Mouse (Mus musculus) hindbrain, embryonic 13.5 days (tissue): ENCODE measurements around the gene Slc8a1. TPM values are rescaled to one million over a fixed set of nuclear protein-coding genes. Genes with fewer than 3 reads are reported as not detected.
A peak's percentile ranks its signal among the peaks of the same experiment; 100 is the strongest.

Experiments used
- ATAC-seq: fragments of 200-750 bp; cut with Nextera tagmentation; 2 replicates; pipeline ENCODE4 v1.8.0; 2017; ENCODE audit warnings: moderate TSS enrichment; ENCODE audit not compliant: low FRiP score
- H3K27ac ChIP-seq: fragments of 300-500 bp; sonication (generic); 2 replicates; pipeline ENCODE4 v1.5.1; 2015; ENCODE audit warnings: inconsistent platforms, mild to moderate bottlenecking, moderate library complexity
- H3K27me3 ChIP-seq: fragments of 300-500 bp; sonication (generic); 2 replicates; pipeline ENCODE4 v1.6.1; 2015; ENCODE audit warnings: mild to moderate bottlenecking, inconsistent platforms
- H3K36me3 ChIP-seq: fragments of 300-500 bp; sonication (generic); 2 replicates; pipeline ENCODE4 v1.6.1; 2015; ENCODE audit warnings: mild to moderate bottlenecking, inconsistent platforms
- H3K4me1 ChIP-seq: fragments of 300-500 bp; sonication (generic); replicated peaks from 2 replicates; pipeline ENCODE4 v1.6.1; 2015; ENCODE audit warnings: inconsistent platforms
- H3K4me2 ChIP-seq: fragments of 300-500 bp; sonication (generic); 2 replicates; pipeline ENCODE4 v1.6.1; 2015; ENCODE audit warnings: inconsistent platforms, mild to moderate bottlenecking, moderate library complexity
- H3K4me3 ChIP-seq: fragments of 300-500 bp; sonication (generic); 2 replicates; pipeline ENCODE4 v1.5.1; 2015; ENCODE audit warnings: mild to moderate bottlenecking, inconsistent platforms
- H3K9ac ChIP-seq: fragments of 300-500 bp; sonication (generic); 2 replicates; pipeline ENCODE4 v1.6.1; 2015; ENCODE audit warnings: mild to moderate bottlenecking, inconsistent platforms
- H3K9me3 ChIP-seq: fragments of 300-500 bp; sonication (generic); 2 replicates; pipeline ENCODE4 v1.6.1; 2016; ENCODE audit warnings: inconsistent platforms
- WGBS: fragments of 180-500 bp; shearing (Covaris S2); methylation state at CpG from one replicate; pipeline ENCODE4 v1.1.7; 2015; 5-methylcytosine and 5-hydroxymethylcytosine counted together
- polyA plus RNA-seq: library from polyadenylated mRNA; unstranded; fragments of >200 nt; fragmentation: Nextera tagmentation; extraction: Ambion mirVana; gene quantifications from 2 replicates; pipeline ENCODE4 v1.2.1, GENCODE M21; 2015

The Slc8a1 gene
- polyA plus RNA-seq, 1 experiment from 2014 or later = 15.0 TPM

DNA sequence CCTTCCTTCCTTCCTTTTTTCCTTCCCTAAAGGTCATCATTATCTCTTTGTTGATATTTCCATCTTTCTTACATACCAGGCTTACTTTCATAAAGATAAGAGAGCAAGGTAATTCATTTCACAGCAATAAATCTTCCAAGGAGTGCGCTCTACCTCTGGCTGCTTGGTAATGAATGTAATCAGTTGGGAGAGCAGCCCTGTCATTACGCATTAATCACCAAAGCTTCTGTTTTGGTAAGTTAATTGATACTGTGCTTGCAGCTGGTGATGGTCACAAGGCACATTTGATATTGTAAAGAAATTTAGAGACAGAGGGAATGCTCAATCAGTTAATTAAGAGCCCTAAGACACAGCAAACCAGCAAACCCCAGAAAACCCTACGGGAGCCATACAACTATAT is 130.7 kb downstream of the Slc8a1 start:
- 43% methylated on average over 3 of the region's 3 CpGs for WGBS
- Histone ChIP-seq H3K4me2 (no peak overlapping the region), H3K9ac (no peak overlapping the region), H3K9me3 (no peaks in the 10 kb centered on the region), H3K4me3 (no peak overlapping the region), H3K4me1 (peaks cover 21% of the 10 kb centered on the region), H3K27ac (peak overlapping the region; percentile 41), H3K27me3 (no peaks in the 10 kb centered on the region), H3K36me3 (no peaks in the 10 kb centered on the region)
- ATAC-seq = peak; percentile 44; the same call in 1 of the 2 replicates

DNA sequence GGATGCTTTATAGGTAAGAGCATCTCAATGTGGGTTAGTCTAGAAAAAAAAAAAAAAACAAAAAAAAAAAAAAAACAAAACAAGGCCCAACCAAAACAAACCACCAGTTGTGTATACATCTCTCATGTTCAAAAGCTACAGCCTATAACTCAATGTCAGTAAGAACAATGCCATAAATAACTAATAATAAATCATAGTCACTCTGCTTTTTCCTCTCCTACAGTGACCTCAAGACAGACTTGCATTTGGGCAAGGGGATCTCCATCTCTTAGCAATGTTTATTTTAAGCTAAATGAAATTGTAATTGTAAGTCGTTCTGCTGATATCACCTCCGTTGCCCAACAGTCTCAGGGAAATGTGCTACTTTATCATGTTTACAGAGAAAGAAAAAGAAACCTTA is 132.1 kb downstream of the Slc8a1 start:
- ATAC-seq = no peak
- no peaks in the 10 kb centered on the region for H3K27me3 ChIP-seq
- no peak overlapping the region for H3K27ac ChIP-seq
- no peak overlapping the region for H3K9ac ChIP-seq
- peaks cover 21% of the 10 kb centered on the region for H3K4me1 ChIP-seq
- no peak overlapping the region for H3K4me3 ChIP-seq
- 74% methylated on average over 2 of the region's 2 CpGs for WGBS
- H3K4me2 ChIP-seq = no peak overlapping the region
- H3K36me3 ChIP-seq = no peaks in the 10 kb centered on the region
- H3K9me3 ChIP-seq = no peaks in the 10 kb centered on the region

DNA sequence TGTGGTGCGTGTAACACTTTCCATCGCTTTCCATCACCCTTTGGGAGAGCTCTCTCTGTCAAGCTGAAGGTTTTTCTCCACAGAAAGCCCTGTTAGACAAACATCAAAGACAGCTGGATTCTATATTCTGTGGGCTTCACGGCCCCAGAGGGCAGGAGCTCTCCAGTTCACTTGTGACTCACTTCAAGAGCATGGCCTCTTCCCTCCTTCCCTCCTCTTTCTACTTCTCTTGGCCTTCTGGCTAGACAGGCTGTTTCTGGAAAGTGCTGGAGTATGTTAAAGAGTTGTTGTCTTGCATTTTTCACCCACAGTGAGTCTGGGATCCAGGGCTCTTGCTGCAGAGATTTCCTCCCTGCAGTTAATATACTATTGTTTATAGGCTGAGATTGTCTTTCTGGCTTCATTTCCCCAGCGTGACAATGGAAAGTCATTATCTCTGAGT is 132.9 kb downstream of the Slc8a1 start:
- Histone ChIP-seq H3K4me3 (no peak overlapping the region), H3K27me3 (no peaks in the 10 kb centered on the region), H3K36me3 (no peaks in the 10 kb centered on the region), H3K9ac (no peak overlapping the region), H3K4me1 (peaks cover 21% of the 10 kb centered on the region), H3K4me2 (no peak overlapping the region), H3K27ac (peak overlapping the region; percentile 71), H3K9me3 (no peaks in the 10 kb centered on the region)
- WGBS = 54% methylated on average over 4 of the region's 4 CpGs
- no peak for ATAC-seq

DNA sequence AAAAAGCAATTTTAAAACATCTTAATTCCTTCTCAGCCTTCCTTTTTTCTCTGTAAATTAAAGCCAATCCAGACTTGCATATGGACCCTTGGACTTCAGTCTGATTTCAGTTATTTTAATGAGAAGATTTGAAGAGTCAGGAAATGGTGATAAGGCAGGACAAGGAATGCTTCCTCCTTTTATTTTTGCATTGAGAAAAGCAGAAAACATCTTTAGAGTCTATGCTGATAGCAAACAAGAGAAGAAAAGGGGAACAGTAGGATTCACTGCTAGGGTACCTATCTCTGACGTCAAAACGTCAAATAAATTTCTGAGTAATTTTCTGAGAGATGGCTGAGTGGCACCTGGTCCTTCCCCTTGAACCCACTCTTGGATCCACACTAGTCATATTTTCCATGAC is 139.1 kb downstream of the Slc8a1 start:
- H3K4me1 ChIP-seq = no peaks in the 10 kb centered on the region
- WGBS = 92% methylated on average over 2 of the region's 2 CpGs
- H3K9me3 ChIP-seq = no peaks in the 10 kb centered on the region; the same call in 1 of the 2 replicates
- H3K4me2 ChIP-seq = no peak overlapping the region
- no peak overlapping the region for H3K27ac ChIP-seq
- no peak for ATAC-seq
- H3K27me3 ChIP-seq = no peaks in the 10 kb centered on the region
- H3K36me3 ChIP-seq = no peaks in the 10 kb centered on the region
- H3K9ac ChIP-seq = no peak overlapping the region
- no peak overlapping the region for H3K4me3 ChIP-seq

DNA sequence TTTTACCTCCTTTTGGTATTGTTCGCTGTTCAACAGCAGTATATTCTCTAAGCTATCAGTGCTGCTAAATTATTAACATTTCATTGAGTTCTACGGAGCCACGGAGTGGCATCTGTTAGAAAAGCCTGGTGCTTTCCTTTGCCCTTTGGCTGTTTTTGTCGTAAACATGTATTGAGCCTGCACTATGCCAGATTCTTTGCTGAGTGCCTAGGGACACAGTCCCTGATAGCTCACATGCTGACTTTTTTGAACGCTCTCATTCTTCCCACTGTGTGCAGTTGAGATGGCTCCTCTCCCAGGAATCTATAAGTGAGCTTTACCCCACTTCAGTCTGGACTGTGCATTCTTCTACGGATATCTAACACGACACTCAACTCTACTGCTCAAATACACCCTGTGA is 148.4 kb downstream of the Slc8a1 start:
- ATAC-seq = no peak
- H3K27me3 ChIP-seq = no peaks in the 10 kb centered on the region
- H3K4me3 ChIP-seq = no peak overlapping the region
- no peaks in the 10 kb centered on the region for H3K36me3 ChIP-seq
- no peaks in the 10 kb centered on the region for H3K9me3 ChIP-seq
- no peak overlapping the region for H3K4me2 ChIP-seq
- H3K4me1 ChIP-seq = peaks cover 7% of the 10 kb centered on the region
- WGBS = 65% methylated on average over 7 of the region's 7 CpGs
- H3K9ac ChIP-seq = no peak overlapping the region
- H3K27ac ChIP-seq = 0 out of 2 replicates have a peak overlapping the region, but pooled peaks have one; percentile 20

DNA sequence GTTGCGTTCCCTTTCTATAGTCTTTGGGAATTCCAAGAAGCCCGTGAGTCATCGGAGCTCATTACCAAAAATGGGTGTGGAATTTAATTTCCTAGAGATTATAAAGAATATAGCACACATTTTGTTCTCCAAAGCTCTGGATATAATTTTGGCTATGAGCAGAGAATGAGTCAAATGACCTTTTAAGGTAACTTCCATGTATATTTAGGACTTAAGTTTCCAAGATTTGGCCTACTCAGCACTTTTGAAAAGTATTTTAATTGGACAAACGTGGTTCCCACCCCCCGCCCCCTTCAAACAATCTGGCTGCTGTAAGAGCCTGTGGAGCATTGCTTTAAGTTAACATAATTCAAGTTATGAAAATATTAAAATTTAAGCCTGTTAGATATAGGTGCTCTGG is 151.4 kb downstream of the Slc8a1 start:
- no peak for ATAC-seq
- H3K4me3 ChIP-seq = no peak overlapping the region
- no peaks in the 10 kb centered on the region for H3K9me3 ChIP-seq
- H3K27ac ChIP-seq = no peak overlapping the region
- H3K9ac ChIP-seq = no peak overlapping the region
- WGBS = 92% methylated on average over 5 of the region's 5 CpGs
- no peaks in the 10 kb centered on the region for H3K27me3 ChIP-seq
- no peak overlapping the region for H3K4me2 ChIP-seq
- no peaks in the 10 kb centered on the region for H3K36me3 ChIP-seq
- peaks cover 7% of the 10 kb centered on the region for H3K4me1 ChIP-seq

DNA sequence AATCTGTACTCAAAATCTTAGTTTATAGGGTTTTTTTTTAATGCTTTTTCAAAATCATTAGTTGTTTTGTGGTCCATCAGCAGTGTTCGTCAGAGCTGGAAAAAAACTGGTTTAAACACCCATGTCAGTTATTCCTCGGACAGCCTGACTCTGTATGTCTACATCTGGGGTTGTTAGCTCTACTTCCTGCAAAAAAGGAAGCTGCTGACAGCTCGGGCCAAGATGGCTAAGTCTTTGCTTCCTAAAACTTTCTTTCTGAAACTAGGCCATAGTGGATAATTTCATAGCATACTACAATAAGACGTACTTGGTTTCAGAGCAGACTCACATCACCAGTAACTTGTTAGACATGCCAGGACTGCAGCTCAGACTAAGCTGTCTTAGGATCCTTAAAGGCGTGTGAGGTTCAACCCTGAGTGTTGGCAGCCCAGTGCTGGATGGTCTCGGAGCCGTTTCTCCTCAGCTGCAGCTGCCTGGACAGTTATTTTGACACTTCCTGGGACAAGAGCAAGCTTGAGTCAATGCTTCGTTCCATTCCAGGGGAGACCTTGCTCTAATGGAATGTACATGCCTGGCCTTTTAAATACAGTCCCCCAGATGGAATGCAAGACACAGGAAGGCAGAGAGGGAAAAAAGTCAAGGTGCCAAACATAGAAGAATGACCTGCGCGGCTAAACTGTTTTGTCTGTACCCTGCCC is 158.3 kb downstream of the Slc8a1 start:
- Histone ChIP-seq H3K9me3 (no peaks in the 10 kb centered on the region), H3K27ac (no peak overlapping the region), H3K4me3 (no peak overlapping the region), H3K36me3 (no peaks in the 10 kb centered on the region), H3K4me1 (no peaks in the 10 kb centered on the region), H3K4me2 (no peak overlapping the region), H3K9ac (no peak overlapping the region), H3K27me3 (no peaks in the 10 kb centered on the region)
- 86% methylated on average over 10 of the region's 10 CpGs for WGBS
- no peak for ATAC-seq

DNA sequence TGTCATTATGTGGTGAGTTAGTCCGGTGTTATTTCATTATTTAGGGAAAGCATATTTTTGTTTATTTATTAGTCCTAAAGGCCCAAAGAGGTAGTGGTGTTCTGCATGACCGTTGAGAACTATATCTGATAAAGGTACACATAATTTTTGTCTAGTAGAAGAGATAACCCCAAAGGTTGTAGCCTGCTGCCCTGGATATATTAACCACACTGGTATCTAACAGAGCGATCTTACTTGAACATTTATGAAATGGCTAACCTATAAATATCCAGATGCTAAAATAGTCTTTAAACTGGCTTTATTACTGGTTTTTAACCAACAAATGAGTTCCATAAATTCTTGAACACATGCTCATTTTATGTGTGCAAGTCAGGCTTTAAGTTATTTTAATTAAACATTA is 161.3 kb downstream of the Slc8a1 start:
- H3K4me3 ChIP-seq = no peak overlapping the region
- no peak overlapping the region for H3K9ac ChIP-seq
- H3K4me1 ChIP-seq = no peaks in the 10 kb centered on the region
- ATAC-seq = no peak
- no peak overlapping the region for H3K27ac ChIP-seq
- no peaks in the 10 kb centered on the region for H3K27me3 ChIP-seq
- no peak overlapping the region for H3K4me2 ChIP-seq
- H3K36me3 ChIP-seq = no peaks in the 10 kb centered on the region
- no peaks in the 10 kb centered on the region for H3K9me3 ChIP-seq
- 95% methylated on average over 3 of the region's 3 CpGs for WGBS

DNA sequence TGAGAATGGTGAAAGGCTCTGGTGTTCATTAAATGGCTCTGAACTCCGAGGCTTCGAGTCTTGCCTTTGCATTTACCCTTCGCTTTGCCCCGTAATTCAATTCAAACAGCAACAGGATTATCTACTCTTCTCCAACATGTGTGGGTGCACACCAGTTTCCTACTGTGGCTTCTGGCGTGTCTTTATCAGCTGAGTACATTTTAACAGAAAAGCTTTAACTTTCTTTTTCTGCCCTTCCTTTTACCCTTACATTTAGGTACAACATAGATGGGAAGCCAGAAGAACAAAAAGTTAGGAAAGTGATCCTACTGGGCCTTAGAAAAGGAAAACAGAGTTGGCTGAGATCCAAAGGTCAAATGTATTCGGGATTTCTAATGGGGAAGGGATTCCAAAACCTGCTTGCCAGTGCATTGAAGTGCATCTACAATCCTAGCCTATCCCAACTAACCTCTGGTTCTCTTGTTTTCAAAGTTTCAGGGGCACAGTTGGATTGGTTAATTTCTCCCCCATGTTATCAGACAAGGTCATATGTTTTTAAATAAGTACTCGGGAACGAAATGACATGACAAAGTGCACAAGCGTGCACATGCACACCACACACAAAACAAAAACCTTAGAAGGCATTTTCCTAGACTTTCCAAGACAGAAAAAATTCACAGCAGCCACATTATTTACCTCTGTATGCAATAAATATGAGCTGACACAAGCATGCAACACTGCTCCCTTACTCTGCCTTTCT is 172.4 kb downstream of the Slc8a1 start:
- no peak overlapping the region for H3K9ac ChIP-seq
- no peaks in the 10 kb centered on the region for H3K27me3 ChIP-seq
- no peak for ATAC-seq
- no peak overlapping the region for H3K4me3 ChIP-seq
- H3K4me1 ChIP-seq = no peaks in the 10 kb centered on the region
- H3K4me2 ChIP-seq = no peak overlapping the region
- WGBS = 74% methylated on average over 9 of the region's 9 CpGs
- no peaks in the 10 kb centered on the region for H3K9me3 ChIP-seq
- H3K27ac ChIP-seq = no peak overlapping the region
- no peaks in the 10 kb centered on the region for H3K36me3 ChIP-seq

DNA sequence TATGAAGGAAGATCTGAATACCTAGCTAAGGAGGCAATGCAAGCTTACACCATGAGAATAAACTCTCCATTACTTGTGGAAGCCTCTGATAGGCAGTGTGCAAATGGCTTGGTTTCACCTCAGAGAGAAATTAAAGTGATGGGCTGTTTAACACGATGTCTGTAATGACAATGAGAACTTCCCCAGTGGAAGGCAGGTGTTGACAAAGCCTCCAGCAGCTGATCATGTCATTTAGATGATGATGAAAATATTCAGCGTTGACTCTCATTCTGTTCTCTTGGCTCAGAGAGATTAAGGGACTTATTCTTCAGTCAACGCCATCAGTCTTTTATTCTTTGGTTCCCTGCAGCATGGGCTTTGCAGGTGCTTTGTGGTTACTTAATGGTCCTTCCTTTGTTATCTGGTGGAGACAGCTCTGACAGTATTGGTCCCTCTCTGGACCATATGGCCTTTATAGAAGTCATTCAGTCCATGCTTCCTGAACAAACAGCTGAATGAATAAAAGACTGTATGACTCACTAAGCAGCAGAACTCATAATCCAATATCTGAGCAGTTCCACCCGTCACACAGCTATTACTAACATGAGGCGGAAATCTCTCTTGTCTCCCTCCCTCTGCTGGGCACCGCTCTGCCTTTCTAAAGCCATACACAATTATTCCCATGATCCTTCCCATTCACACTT is 184.0 kb downstream of the Slc8a1 start:
- Histone ChIP-seq H3K27ac (peak overlapping the region; percentile 45; the same call in 1 of the 2 replicates), H3K9me3 (no peaks in the 10 kb centered on the region), H3K4me2 (no peak overlapping the region), H3K4me3 (no peak overlapping the region), H3K4me1 (no peaks in the 10 kb centered on the region), H3K36me3 (no peaks in the 10 kb centered on the region), H3K9ac (no peak overlapping the region), H3K27me3 (no peaks in the 10 kb centered on the region)
- WGBS = 65% methylated on average over 6 of the region's 6 CpGs
- ATAC-seq = peak; percentile 49; the same call in 1 of the 2 replicates

DNA sequence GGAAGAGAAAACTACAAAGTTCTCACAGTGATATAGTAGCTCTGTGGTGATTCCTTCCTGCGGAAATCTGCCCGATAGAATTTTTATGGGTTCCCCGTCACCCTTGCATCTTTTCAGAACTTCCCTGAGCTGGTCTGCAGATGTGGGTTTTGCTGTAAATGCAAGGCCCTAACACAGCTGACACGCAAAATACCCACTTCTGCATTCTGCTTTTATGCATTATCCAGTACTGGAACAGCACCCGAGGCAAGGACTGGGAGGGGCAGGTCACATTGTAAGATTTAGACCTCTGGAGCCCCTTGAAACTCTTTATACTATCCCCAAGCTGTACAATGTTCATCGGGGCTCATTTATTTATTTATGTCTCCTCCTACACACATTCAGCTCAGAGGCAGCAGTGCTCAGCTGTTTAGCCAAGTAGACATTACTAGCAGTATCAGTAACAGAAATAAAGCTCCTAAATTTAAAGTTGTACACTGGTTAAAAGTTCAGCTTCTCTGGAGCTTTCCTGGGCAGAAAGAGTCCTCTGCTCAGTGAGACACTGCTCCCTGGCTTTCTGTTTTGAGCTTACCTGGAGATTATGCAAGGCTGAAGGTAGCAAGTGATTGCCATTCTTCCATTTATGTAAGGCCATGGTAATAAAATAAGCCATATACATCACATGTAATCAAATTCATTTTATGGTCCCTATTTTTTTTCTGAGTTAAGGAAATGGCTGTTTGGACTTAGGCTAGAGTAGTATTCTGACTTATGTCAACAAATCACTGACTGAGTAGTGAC is 186.1 kb downstream of the Slc8a1 start:
- no peaks in the 10 kb centered on the region for H3K9me3 ChIP-seq
- H3K4me2 ChIP-seq = no peak overlapping the region
- no peaks in the 10 kb centered on the region for H3K27me3 ChIP-seq
- ATAC-seq = no peak
- H3K9ac ChIP-seq = no peak overlapping the region
- H3K27ac ChIP-seq = no peak overlapping the region
- H3K36me3 ChIP-seq = no peaks in the 10 kb centered on the region
- 80% methylated on average over 6 of the region's 6 CpGs for WGBS
- no peaks in the 10 kb centered on the region for H3K4me1 ChIP-seq
- no peak overlapping the region for H3K4me3 ChIP-seq

DNA sequence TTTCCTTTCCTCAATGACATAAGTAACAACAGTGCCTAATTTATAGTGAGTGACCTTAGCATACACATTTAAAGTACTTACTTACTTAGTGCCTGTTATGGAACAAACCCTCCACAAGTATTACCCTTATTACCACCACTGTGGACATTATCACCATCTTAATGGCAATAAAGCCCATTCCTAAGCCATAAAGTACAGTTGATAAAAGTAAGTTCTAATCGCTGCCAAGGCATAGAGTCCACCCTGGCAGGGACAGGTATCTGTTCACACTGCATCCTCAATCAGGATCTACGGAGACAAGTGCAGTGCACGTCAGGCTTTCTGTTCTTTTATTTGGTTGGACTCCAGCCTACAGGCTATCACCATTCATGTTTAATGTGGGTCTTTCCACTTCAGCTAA is 187.3 kb downstream of the Slc8a1 start:
- Histone ChIP-seq H3K36me3 (no peaks in the 10 kb centered on the region), H3K4me3 (no peak overlapping the region), H3K4me2 (no peak overlapping the region), H3K27me3 (no peaks in the 10 kb centered on the region), H3K27ac (no peak overlapping the region), H3K9ac (no peak overlapping the region), H3K4me1 (peaks cover 9% of the 10 kb centered on the region; the same call in 1 of the 2 replicates), H3K9me3 (no peaks in the 10 kb centered on the region)
- ATAC-seq = no peak
- WGBS = 87% methylated on average over 3 of the region's 3 CpGs
